Comparison of ENCODE assay signal across 8 mouse cellular contexts in the genomic region with DNA sequence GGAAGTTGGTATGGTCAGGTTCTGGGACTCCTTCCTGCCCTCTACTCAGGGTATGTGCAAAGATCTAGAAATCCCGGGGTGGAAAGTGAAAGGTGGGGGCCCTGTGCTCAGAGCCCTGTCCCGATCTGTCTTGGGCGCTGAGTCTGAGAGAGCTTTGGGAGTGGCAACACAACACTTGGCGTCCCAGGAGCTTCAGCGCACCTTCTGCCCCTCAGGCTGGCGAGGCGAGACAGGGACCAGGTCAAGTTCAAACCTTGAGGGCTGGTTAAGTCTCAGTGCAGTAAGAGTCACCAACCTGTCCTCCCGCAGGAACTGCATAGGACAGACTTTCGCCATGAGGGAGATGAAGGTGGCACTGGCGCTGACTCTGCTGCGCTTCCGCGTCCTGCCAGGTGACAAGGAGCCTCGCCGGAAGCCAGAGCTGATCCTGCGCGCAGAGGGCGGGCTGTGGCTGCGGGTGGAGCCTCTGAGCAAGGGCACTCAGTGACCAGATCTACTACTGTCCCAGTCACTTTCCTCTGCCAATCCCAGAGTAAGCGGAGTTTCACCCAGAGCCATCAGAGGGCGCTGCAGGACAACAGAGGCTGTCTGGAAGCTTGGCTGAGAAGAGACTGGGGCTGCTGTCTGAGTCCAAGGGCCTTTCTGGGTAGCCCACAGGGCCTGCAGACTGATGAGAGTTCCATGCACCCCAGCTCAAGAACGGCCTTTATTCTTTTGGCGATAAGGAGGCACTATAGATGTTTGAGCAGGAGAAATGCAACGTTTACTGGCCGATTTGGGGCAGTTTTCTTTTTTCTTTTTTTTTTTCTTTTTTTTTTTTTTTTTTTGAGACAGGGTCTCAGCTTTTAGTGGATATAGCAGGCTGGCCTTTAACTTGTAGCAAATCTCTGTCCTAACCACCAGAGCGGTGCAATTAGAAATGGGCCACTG. TPM values are rescaled to one million over a fixed set of nuclear protein-coding genes. Genes with fewer than 3 reads are reported as not detected.
DNase-seq lines count a peak whose midpoint lies in the region; ATAC-seq lines count a peak whose summit lies in the region.

No protein-coding gene starts in this region.

- no peak overlapping the region for H3K27ac ChIP-seq in heart, embryonic 14.5 days (replicated peaks in 1 of 2; ENCODE audit: control insufficient read depth in 1 of 2, insufficient read depth in 1 of 2, low read depth in 2 of 2, low read length in 2 of 2)
- H3K27ac ChIP-seq in liver, embryonic 12.5 days, result no peak overlapping the region

- peak overlapping the region; percentile 30 to 41 for H3K4me3 ChIP-seq in heart, embryonic 14.5 days (ENCODE audit: control insufficient read depth in 1 of 2, insufficient read depth in 1 of 2, low read depth in 1 of 2, low read length in 2 of 2)
- H3K4me3 ChIP-seq in liver, embryonic 12.5 days, result peak overlapping the region; percentile 55

- H3K9me3 ChIP-seq in heart, embryonic 14.5 days (ENCODE audit: control insufficient read depth, low read length), result no peaks in the 10 kb centered on the region
- H3K9me3 ChIP-seq in liver, embryonic 12.5 days (replicated peaks), result no peaks in the 10 kb centered on the region

- peak; percentile 81 to 85 for DNase-seq in CD8-positive naive resting alpha-beta T cell, adult 2 months (ENCODE audit: low read depth in 2 of 2, low spot score in 2 of 2)
- DNase-seq in c-Kit-negative CD71-positive TER-119-positive erythroid progenitor cells, embryonic 14.5 days (ENCODE audit: low read depth, low spot score), result peak; percentile 9
- peak; percentile 17 for DNase-seq in fibroblast of lung, adult 2 months (ENCODE audit: low read depth)
- DNase-seq in kidney, postnatal 14 days, result peak; percentile 89
- DNase-seq in naive thymus-derived CD4-positive, alpha-beta T cell, adult 2 months (ENCODE audit: low read depth), result peak; percentile 93
- DNase-seq in splenic B cell, adult 2 months (ENCODE audit: low read depth, low spot score), result peak; percentile 90

- peaks cover 5% of the 10 kb centered on the region for H3K36me3 ChIP-seq in heart, embryonic 14.5 days (ENCODE audit: control insufficient read depth, insufficient read depth, low read length)
- H3K36me3 ChIP-seq in liver, embryonic 12.5 days, result no peaks in the 10 kb centered on the region
- no peaks in the 10 kb centered on the region for H3K36me3 ChIP-seq in splenic B cell, adult 2 months (ENCODE audit: control insufficient read depth, insufficient read depth, low read length, poor library complexity, severe bottlenecking)

- peak overlapping the region; percentile 59 for H3K4me2 ChIP-seq in heart, embryonic 14.5 days (ENCODE audit: low read length)
- H3K4me2 ChIP-seq in liver, embryonic 12.5 days, result peak overlapping the region; percentile 73

- no peaks in the 10 kb centered on the region for H3K27me3 ChIP-seq in heart, embryonic 14.5 days (ENCODE audit: control insufficient read depth, insufficient read depth, low read length)
- H3K27me3 ChIP-seq in liver, embryonic 12.5 days (replicated peaks), result no peaks in the 10 kb centered on the region
- no peaks in the 10 kb centered on the region for H3K27me3 ChIP-seq in splenic B cell, adult 2 months (ENCODE audit: control insufficient read depth, insufficient read depth, low read length, poor library complexity, severe bottlenecking)

- peaks cover 0 to 3% of the 10 kb centered on the region in 2 experiments; a peak in 1 of 4 replicates for H3K4me1 ChIP-seq in heart, embryonic 14.5 days (ENCODE audit: control insufficient read depth in 2 of 2, insufficient read depth in 2 of 2, low read length in 2 of 2)
- H3K4me1 ChIP-seq in liver, embryonic 12.5 days, result peaks cover 9% of the 10 kb centered on the region

- peak; percentile 80 for ATAC-seq in heart, embryonic 14.5 days (ENCODE audit: insufficient number of reproducible peaks, insufficient read depth, low FRiP score, low read depth)
- ATAC-seq in liver, embryonic 12.5 days, result peak; percentile 88

- peak overlapping the region; percentile 60 for H3K9ac ChIP-seq in heart, embryonic 14.5 days (ENCODE audit: low read length)
- H3K9ac ChIP-seq in liver, embryonic 12.5 days, result peak overlapping the region; percentile 54

- 9% methylated on average over 26 of the region's 26 CpGs for WGBS in heart, embryonic 14.5 days
- 10% methylated on average over 26 of the region's 26 CpGs for WGBS in liver, embryonic 12.5 days (ENCODE audit: insufficient replicate concordance)

RNA-seq across cellular contexts. Expression of a gene that starts 7.7 kb away (rescaled TPM):
- polyA plus RNA-seq in heart, embryonic 14.5 days (2014; fragmentation: Nextera tagmentation; extraction: Ambion mirVana), result 13.8 and 15.2 TPM in 2 replicates
- 5.2 and 5.6 TPM in 2 replicates for polyA plus RNA-seq in liver, embryonic 12.5 days (2016; fragmentation: Nextera tagmentation; extraction: Ambion mirVana)

RNA-seq across cellular contexts. Expression of a gene that starts 22.8 kb away (rescaled TPM):
- 8.3 and 8.6 TPM in 2 replicates for polyA plus RNA-seq in heart, embryonic 14.5 days (2014; fragmentation: Nextera tagmentation; extraction: Ambion mirVana)
- 0.91 and 0.96 TPM in 2 replicates for polyA plus RNA-seq in liver, embryonic 12.5 days (2016; fragmentation: Nextera tagmentation; extraction: Ambion mirVana)

Comparison
In these comparisons a context has a peak if more than half of its experiments do, and no peak if none do; other contexts are left out.
1. DNase-seq: peak in every context shown above with its lines; median percentile 93 in naive thymus-derived CD4-positive, alpha-beta T cell, adult 2 months; 90 in splenic B cell, adult 2 months; 89 in kidney, postnatal 14 days; 83 in CD8-positive naive resting alpha-beta T cell, adult 2 months; 17 in fibroblast of lung, adult 2 months; 9 in c-Kit-negative CD71-positive TER-119-positive erythroid progenitor cells, embryonic 14.5 days.